Mouse (Mus musculus) activated CD4-positive, CD25-positive, alpha-beta regulatory T cell (primary cell): Measurements from ENCODE around the gene Gm20747. TPM values are rescaled to one million over a fixed set of nuclear protein-coding genes. Genes with fewer than 3 reads are reported as not detected.

ENCODE experiments used
- polyA plus RNA-seq, 2 experiments: library from polyadenylated mRNA; unstranded; fragments of 100-300 nt; shearing (Covaris generic); gene quantifications; one replicate each; pipeline ENCODE4 v1.2.1; 2017

Gene Gm20747
- not detected for polyA plus RNA-seq

DNA sequence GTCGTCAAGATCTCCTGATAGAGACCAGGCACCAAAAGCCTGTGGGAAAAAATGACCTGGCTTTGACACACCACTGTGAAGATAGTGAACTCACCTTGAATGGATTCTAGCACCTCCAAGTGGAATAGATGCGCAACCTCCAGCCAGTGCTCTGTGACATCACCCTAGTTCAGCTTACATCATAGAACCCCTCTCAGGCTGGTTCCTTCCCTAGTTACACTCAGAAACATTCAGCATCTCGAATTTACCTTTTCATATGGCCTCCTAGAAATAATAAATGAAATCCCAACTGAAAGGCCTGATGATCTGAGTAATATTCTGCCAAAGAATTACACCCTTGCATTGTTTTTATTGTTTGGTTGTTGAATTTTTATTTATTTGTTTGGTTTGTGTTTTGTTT, at the start of gene Gm20747:
Gm20747 (minus strand) TSS at position 101 of the 400 bp plus-strand sequence.

